Mouse (Mus musculus) C2C12 (cell line): ENCODE measurements around the gene Dus4l. TPM values are rescaled to one million over a fixed set of nuclear protein-coding genes. Genes with fewer than 3 reads are reported as not detected.

Experiments used
- H3K27me3 ChIP-seq: one replicate; pipeline ENCODE4 v1.6.1; 2011; ENCODE audit not compliant: control insufficient read depth, insufficient read depth, insufficient read length
- H3K36me3 ChIP-seq: one replicate; pipeline ENCODE4 v1.6.1; 2011; ENCODE audit not compliant: control insufficient read depth, insufficient read depth
- H3K4me3 ChIP-seq: one replicate; pipeline ENCODE4 v1.5.1; 2011; ENCODE audit warnings: mild to moderate bottlenecking, control low read depth; ENCODE audit not compliant: poor library complexity, insufficient read depth, severe bottlenecking
- H3K79me2 ChIP-seq: one replicate; pipeline ENCODE4 v1.6.1; 2011; ENCODE audit not compliant: control insufficient read depth, insufficient read depth
- H3K79me3 ChIP-seq: one replicate; pipeline ENCODE4 v1.6.1; 2011; ENCODE audit warnings: low read depth, control low read depth
- H3ac ChIP-seq: one replicate; pipeline ENCODE3; 2011; ENCODE audit warnings: low read depth; ENCODE audit not compliant: control insufficient read depth, insufficient read length
- CEBPB ChIP-seq: IDR thresholded peaks from one replicate; pipeline ENCODE4 v1.6.1; 2011; ENCODE audit warnings: low read depth, mild to moderate bottlenecking, control low read depth, moderate library complexity
- CTCF ChIP-seq: IDR thresholded peaks from one replicate; pipeline ENCODE4 v1.5.1; 2011; ENCODE audit not compliant: control insufficient read depth, insufficient read depth, insufficient read length
- FOSL1 ChIP-seq: IDR thresholded peaks from one replicate; pipeline ENCODE4 v1.8.0; 2011; ENCODE audit warnings: mild to moderate bottlenecking, low read length; ENCODE audit not compliant: poor library complexity, insufficient read depth, severe bottlenecking
- MAX ChIP-seq: IDR thresholded peaks from one replicate; pipeline ENCODE4 v1.6.1; 2011; ENCODE audit warnings: mild to moderate bottlenecking, control low read depth
- MYOD1 ChIP-seq: IDR thresholded peaks from one replicate; pipeline ENCODE4 v1.6.1; 2011; ENCODE audit warnings: low read depth; ENCODE audit not compliant: control insufficient read depth, insufficient read length
- MYOG ChIP-seq: IDR thresholded peaks from one replicate; pipeline ENCODE4 v1.6.1; 2011; ENCODE audit not compliant: control insufficient read depth, insufficient read length; ENCODE audit errors: extremely low read depth
- USF1 ChIP-seq: IDR thresholded peaks from one replicate; pipeline ENCODE4 v1.6.1; 2011; ENCODE audit warnings: low read depth, mild to moderate bottlenecking, control low read depth, moderate library complexity
- polyA plus RNA-seq: library from polyadenylated mRNA; unstranded; fragments of >200 nt; fragmentation: generic; extraction: Trizol; gene quantifications from one replicate; pipeline ENCODE4 v1.2.1, GENCODE M21; 2012; ENCODE audit warnings: missing spikeins

Gene Dus4l
- polyA plus RNA-seq, 1 experiment = 4.1 TPM

- Histone ChIP-seq H3K4me3 (no peak overlapping the region), H3K27me3 (no peaks in the 10 kb centered on the region), H3ac (no peak overlapping the region), H3K36me3 (peaks cover 18% of the 10 kb centered on the region), H3K79me2 (no peaks in the 10 kb centered on the region), H3K79me3 (no peaks in the 10 kb centered on the region)
- no peak for TF ChIP-seq MAX
- TF ChIP-seq MYOG = no peak
- TF ChIP-seq CEBPB = no peak
- TF ChIP-seq CTCF = no peak
- TF ChIP-seq FOSL1 = no peak
- TF ChIP-seq MYOD1 = no peak
- no peak for TF ChIP-seq USF1
Observed at GRCm38 (mm10) chr12:31613353-31613752, 41.3 kb downstream of the Dus4l start.

DNA sequence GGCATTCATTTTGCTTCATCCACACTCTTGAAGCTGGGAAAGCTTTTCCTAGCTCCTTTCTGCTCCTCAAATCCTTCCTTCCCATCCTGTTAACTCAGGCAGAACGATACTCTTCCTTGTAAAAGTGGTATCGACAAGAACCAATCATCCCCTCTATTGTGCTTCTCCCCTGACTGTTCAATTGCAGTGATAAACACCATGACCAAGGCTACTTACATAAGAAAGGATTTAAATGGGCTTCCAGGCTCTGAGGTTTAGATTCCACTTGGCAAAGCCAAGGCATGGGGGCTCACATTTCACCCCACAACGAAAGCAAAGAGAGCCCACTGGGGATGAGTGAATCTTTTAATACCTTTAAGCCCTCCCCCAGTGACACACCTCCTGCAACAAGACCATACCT lies 46.5 kb downstream of the Dus4l start:
- TF ChIP-seq MYOG = no peak
- TF ChIP-seq MYOD1 = no peak
- TF ChIP-seq CEBPB = no peak
- no peak for TF ChIP-seq FOSL1
- TF ChIP-seq MAX = no peak
- TF ChIP-seq CTCF = no peak
- TF ChIP-seq USF1 = no peak
- peaks cover 8% of the 10 kb centered on the region for H3K36me3 ChIP-seq
- H3K4me3 ChIP-seq = no peak overlapping the region
- H3K79me3 ChIP-seq = no peaks in the 10 kb centered on the region
- H3ac ChIP-seq = no peak overlapping the region
- no peaks in the 10 kb centered on the region for H3K27me3 ChIP-seq
- no peaks in the 10 kb centered on the region for H3K79me2 ChIP-seq

DNA sequence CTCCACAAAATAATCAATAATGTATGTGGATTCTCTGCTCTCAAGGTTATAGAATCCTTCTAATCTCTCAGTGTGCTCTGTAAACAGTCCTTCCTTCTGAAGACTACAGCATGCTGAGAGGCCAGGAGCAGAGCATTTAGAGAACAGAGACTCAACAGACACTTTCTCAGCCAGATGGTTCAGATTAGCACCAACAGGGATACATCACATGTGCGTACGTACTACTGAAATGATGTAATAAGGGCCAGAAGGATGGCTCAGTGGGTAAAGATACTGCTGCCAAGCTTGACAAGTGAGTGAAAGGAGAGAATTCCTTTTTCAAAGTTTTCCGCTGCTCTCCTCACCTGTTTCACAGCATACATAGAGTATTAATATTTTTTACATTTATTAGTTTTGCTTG lies 49.7 kb downstream of the Dus4l start:
- TF ChIP-seq MYOG (no peak), FOSL1 (no peak), USF1 (no peak), MAX (no peak), CTCF (no peak), CEBPB (no peak), MYOD1 (no peak)
- Histone ChIP-seq H3K79me2 (no peaks in the 10 kb centered on the region), H3K27me3 (no peaks in the 10 kb centered on the region), H3K4me3 (no peak overlapping the region), H3ac (no peak overlapping the region), H3K36me3 (peaks cover 8% of the 10 kb centered on the region), H3K79me3 (no peaks in the 10 kb centered on the region)

DNA sequence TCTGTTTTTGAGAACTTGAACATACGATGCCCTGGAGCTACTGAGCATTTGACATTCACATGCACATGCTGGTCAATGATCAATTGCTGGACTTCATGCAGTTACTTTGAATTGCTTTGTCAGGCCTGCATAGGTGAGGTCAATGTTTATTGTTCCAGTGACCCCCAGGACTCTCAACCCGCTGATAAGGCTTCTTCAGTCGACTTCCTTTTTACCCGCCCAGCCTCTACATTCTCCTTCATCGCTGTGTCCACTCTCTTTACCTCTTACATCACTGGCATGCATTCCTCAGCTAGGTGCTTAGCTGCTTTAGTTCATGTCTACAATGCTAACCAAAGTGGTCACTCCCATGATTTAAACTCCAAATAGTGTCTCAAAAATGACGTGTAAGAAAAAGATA lies 51.0 kb downstream of the Dus4l start:
- Histone ChIP-seq H3K79me2 (no peaks in the 10 kb centered on the region), H3K27me3 (no peaks in the 10 kb centered on the region), H3K4me3 (no peak overlapping the region), H3K79me3 (no peaks in the 10 kb centered on the region), H3ac (no peak overlapping the region), H3K36me3 (peaks cover 8% of the 10 kb centered on the region)
- no peak for TF ChIP-seq CEBPB
- TF ChIP-seq FOSL1 = no peak
- TF ChIP-seq MYOD1 = no peak
- no peak for TF ChIP-seq USF1
- no peak for TF ChIP-seq MAX

- Histone ChIP-seq H3K79me3 (no peaks in the 10 kb centered on the region), H3K36me3 (peaks cover 23% of the 10 kb centered on the region), H3ac (no peak overlapping the region), H3K79me2 (no peaks in the 10 kb centered on the region), H3K27me3 (no peaks in the 10 kb centered on the region), H3K4me3 (no peak overlapping the region)
- TF ChIP-seq CTCF = no peak
- TF ChIP-seq CEBPB = no peak
- TF ChIP-seq MYOD1 = no peak
- no peak for TF ChIP-seq MAX
- TF ChIP-seq MYOG = no peak
- TF ChIP-seq FOSL1 = no peak
- TF ChIP-seq USF1 = no peak
Observed at GRCm38 (mm10) chr12:31594296-31594695, 60.3 kb downstream of the Dus4l start.

DNA sequence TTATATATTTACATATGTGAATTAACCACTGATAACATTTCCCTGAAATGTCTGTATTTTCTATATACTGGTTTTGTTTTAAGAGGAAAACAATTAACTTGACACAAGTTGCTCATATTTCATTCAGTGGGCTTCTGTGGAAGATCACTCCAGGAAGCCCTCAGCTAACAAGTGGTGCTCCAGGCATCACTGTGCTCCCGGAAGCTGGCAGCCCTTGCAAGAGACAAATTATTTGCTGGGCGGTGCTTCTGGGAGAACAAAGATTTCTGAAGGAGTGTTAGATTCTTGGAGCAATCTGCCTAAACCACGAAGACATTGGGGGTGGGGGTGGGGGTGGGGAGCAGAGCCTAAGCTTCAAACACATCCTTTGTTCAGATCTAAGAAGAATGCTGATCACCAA lies 62.6 kb downstream of the Dus4l start:
- Histone ChIP-seq H3ac (no peak overlapping the region), H3K36me3 (peaks cover 16% of the 10 kb centered on the region), H3K79me3 (no peaks in the 10 kb centered on the region), H3K4me3 (no peak overlapping the region), H3K79me2 (no peaks in the 10 kb centered on the region), H3K27me3 (no peaks in the 10 kb centered on the region)
- TF ChIP-seq CEBPB = no peak
- no peak for TF ChIP-seq MYOD1
- TF ChIP-seq CTCF = no peak
- TF ChIP-seq USF1 = no peak
- no peak for TF ChIP-seq MAX
- TF ChIP-seq MYOG = no peak
- TF ChIP-seq FOSL1 = no peak

Other genes with a start within 250 kb of the Dus4l start
- 8.2 TPM for gene Cbll1, start 155.2 kb downstream of the Dus4l start, polyA plus RNA-seq
- gene Slc26a4, start 94.9 kb downstream of the Dus4l start, polyA plus RNA-seq = not detected
- gene Bcap29, start 20.2 kb downstream of the Dus4l start, polyA plus RNA-seq = 7.1 TPM
- 8.2 TPM for gene Cog5, start within 50 bp of the Dus4l start, polyA plus RNA-seq
- gene Gpr22, start 59.1 kb upstream of the Dus4l start, polyA plus RNA-seq = 0.02 TPM